Mouse (Mus musculus) lung, adult 2 months (tissue): ENCODE measurements at regions not wholly inside any gene's neighbourhood (a gene's known extent, or its start where the extent isn't known, plus 50 kb on each side); places are given as distances from the start of the nearest gene placed in this dataset.

Experiments
- CTCF ChIP-seq: fragments of 200-500 bp; IDR thresholded peaks from 2 replicates; pipeline ENCODE4 v1.5.1; 2011; ENCODE audit warnings: mild to moderate bottlenecking, low read length, control low read depth; ENCODE audit not compliant: insufficient read depth
- POLR2A ChIP-seq: fragments of 200-500 bp; IDR thresholded peaks from 2 replicates; pipeline ENCODE4 v1.6.1; 2011; ENCODE audit warnings: low read depth, mild to moderate bottlenecking, control low read depth, low read length, borderline replicate concordance; ENCODE audit errors: extremely low read depth

DNA sequence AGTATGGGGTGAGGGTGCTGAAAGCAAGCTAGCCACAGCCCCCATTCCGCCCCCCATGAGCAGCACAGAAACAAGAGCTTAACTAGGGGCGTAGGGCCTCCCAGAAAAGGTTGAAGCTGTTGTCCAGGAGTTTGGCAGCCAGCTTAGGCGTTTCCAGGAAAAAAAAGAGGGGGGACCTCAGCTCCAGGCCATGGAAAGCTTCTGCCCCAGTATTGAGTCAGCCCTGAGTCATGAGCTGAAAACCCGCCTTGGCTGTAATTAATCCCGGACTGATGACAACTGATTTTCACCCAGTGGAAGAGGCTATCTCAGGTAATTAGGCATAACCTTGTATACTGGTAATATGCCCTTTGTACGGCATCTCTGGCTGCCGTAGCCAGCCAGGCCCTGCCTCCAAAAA lies 251.3 kb downstream of the Bcl11b start:
- TF ChIP-seq CTCF (no peak), POLR2A (no peak)
